Mouse (Mus musculus) cerebellum, adult 2 months (tissue): ENCODE measurements around the gene Cfap54.

Experiments
- CTCF ChIP-seq: fragments of 200-500 bp; IDR thresholded peaks from 2 replicates; pipeline ENCODE4 v1.5.1; 2011; ENCODE audit warnings: low read depth, mild to moderate bottlenecking, control low read depth, low read length, moderate library complexity, borderline replicate concordance; ENCODE audit not compliant: insufficient read depth
- POLR2A ChIP-seq: fragments of 200-500 bp; IDR thresholded peaks from 2 replicates; pipeline ENCODE4 v1.6.1; 2011; ENCODE audit warnings: low read length, control low read depth, borderline replicate concordance; ENCODE audit not compliant: insufficient read depth

- TF ChIP-seq CTCF, result no peak
- no peak for TF ChIP-seq POLR2A
Measured at GRCm38 (mm10) chr10:92840980-92841379, 240.4 kb downstream of the Cfap54 start.
